Mouse (Mus musculus) kidney, embryonic 16.5 days (tissue): ENCODE measurements around the gene Adk. TPM values are rescaled to one million over a fixed set of nuclear protein-coding genes. Genes with fewer than 3 reads are reported as not detected.

Experiments used
- ATAC-seq: fragments of 200-750 bp; cut with Nextera tagmentation; 2 replicates; pipeline ENCODE4 v1.8.0; 2017; ENCODE audit warnings: moderate TSS enrichment; ENCODE audit not compliant: low FRiP score, low TSS enrichment
- H3K27ac ChIP-seq: fragments of 300-500 bp; sonication (generic); 2 replicates; pipeline ENCODE4 v1.5.1; 2014; ENCODE audit warnings: low read length
- H3K27me3 ChIP-seq: fragments of 300-500 bp; sonication (generic); 2 replicates; pipeline ENCODE4 v1.6.1; 2014; ENCODE audit warnings: low read length, control low read depth, mixed read lengths; ENCODE audit not compliant: insufficient read depth
- H3K36me3 ChIP-seq: fragments of 300-500 bp; sonication (generic); 2 replicates; pipeline ENCODE4 v1.6.1; 2014; ENCODE audit warnings: low read length, control low read depth, mixed read lengths; ENCODE audit not compliant: insufficient read depth
- H3K4me1 ChIP-seq: fragments of 300-500 bp; sonication (generic); 2 replicates; pipeline ENCODE4 v1.6.1; 2014; ENCODE audit warnings: low read length, control low read depth, mixed read lengths; ENCODE audit not compliant: insufficient read depth
- H3K4me2 ChIP-seq: fragments of 300-500 bp; sonication (generic); replicated peaks from 2 replicates; pipeline ENCODE4 v1.6.1; 2014; ENCODE audit warnings: low read depth, low read length
- H3K4me3 ChIP-seq: fragments of 300-500 bp; sonication (generic); 2 replicates; pipeline ENCODE4 v1.5.1; 2014; ENCODE audit warnings: mild to moderate bottlenecking, low read length
- H3K9ac ChIP-seq: fragments of 300-500 bp; sonication (generic); replicated peaks from 2 replicates; pipeline ENCODE4 v1.6.1; 2014; ENCODE audit warnings: low read length
- H3K9me3 ChIP-seq: fragments of 300-500 bp; sonication (generic); 2 replicates; pipeline ENCODE4 v1.6.1; 2016; ENCODE audit warnings: low read length, control low read depth
- WGBS: fragments of 180-500 bp; shearing (Covaris S2); extraction: QIAGEN DNeasy Blood & Tissue Kit; methylation state at CpG from one replicate; pipeline ENCODE4 v1.1.7; 2014; 5-methylcytosine and 5-hydroxymethylcytosine counted together
- polyA plus RNA-seq: library from polyadenylated mRNA; unstranded; fragments of >200 nt; fragmentation: Nextera tagmentation; extraction: Ambion mirVana; gene quantifications from 2 replicates; pipeline ENCODE4 v1.2.1, GENCODE M21; 2015

Gene Adk
- 158 and 167 TPM in 2 replicates for polyA plus RNA-seq

DNA sequence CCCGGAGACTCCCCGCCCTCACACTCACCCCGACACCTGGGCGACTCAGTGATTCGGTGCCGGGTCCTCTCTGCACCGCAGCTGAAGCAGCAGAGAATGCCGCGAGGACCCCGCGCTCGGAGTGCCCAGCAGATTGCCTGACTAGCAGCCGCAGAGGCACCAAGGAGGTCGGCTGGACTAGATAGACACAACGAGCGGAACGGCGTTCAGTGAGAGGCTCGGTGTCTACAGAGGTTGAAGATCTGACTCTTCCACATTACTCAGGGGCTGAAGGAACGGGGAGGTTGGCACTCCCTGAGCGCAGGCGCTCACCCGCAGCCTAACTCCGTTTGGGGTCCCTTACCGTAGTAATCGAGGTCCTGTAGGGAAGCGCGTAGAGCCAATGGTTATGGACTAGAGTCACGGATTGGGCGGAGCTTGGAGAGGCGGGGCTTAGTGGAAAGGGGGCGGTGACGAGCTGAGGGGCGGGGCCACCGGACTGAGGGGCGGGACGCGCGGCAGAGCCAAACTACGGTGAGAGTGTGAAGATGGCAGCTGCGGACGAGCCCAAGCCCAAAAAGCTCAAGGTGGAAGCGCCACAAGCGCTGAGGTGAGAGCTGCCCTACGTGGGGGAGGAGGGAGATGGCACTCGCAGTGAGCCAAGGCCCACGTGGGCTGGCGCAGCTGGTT is at the start of gene Adk, which contains the start of gene Ap3m1:
Gene Adk, plus strand, starts transcription at position 463 of the 669 bp plus-strand sequence.
Gene Ap3m1, minus strand, starts transcription at position 397 of the 669 bp plus-strand sequence.
- Histone ChIP-seq H3K4me3 (peak within 1 kb of the TSS; percentile 62), H3K27me3 (no peaks in the 10 kb centered on the region), H3K36me3 (no peaks in the 10 kb centered on the region), H3K4me2 (peak within 1 kb of the TSS; percentile 86), H3K4me1 (peaks cover 10% of the 10 kb centered on the region), H3K9me3 (peaks cover 3% of the 10 kb centered on the region; the same call in 1 of the 2 replicates), H3K9ac (peak within 1 kb of the TSS; percentile 70), H3K27ac (peak within 1 kb of the TSS; percentile 97)
- peak; percentile 99 for ATAC-seq
- under 1% methylated on average over 48 of the region's 48 CpGs for WGBS

GRCm38 (mm10) chr14:21013800-21014334 is 38.5 kb upstream of the Adk start:
- Histone ChIP-seq H3K9me3 (no peaks in the 10 kb centered on the region), H3K4me2 (no peak overlapping the region), H3K4me3 (no peak overlapping the region), H3K27me3 (no peaks in the 10 kb centered on the region), H3K36me3 (peaks cover 36% of the 10 kb centered on the region), H3K9ac (no peak overlapping the region), H3K27ac (no peak overlapping the region), H3K4me1 (no peaks in the 10 kb centered on the region)
- WGBS, result 80% methylated on average over 5 of the region's 5 CpGs
- no peak for ATAC-seq

- peaks cover 49% of the 10 kb centered on the region for H3K36me3 ChIP-seq
- H3K4me3 ChIP-seq, result no peak overlapping the region
- H3K27ac ChIP-seq, result no peak overlapping the region
- no peak overlapping the region for H3K4me2 ChIP-seq
- H3K4me1 ChIP-seq, result no peaks in the 10 kb centered on the region
- H3K9ac ChIP-seq, result no peak overlapping the region
- no peaks in the 10 kb centered on the region for H3K9me3 ChIP-seq
- no peak for ATAC-seq
- no peaks in the 10 kb centered on the region for H3K27me3 ChIP-seq
- WGBS, result 90% methylated on average over 5 of the region's 5 CpGs
Measured at GRCm38 (mm10) chr14:21017871-21018270, 34.5 kb upstream of the Adk start.

DNA sequence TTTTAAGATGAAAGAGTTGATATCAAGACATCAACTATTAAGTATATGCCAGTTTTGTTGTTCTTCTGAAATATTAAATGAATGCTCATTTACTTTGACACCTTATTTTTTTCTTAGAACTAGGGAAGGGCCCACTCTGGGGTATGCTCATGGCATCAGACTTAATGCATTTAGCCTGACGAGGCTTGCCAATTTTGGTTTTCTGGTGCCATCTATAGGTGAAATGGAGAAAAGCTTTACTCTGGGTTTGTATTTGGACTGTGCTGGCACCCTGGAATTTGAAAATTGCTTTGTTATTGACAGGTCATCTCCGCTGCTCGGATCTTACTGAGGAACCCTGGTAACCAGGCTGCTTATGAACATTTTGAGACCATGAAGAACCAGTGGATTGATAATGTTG is 33.4 kb upstream of the Adk start:
- Histone ChIP-seq H3K9ac (no peak overlapping the region), H3K27me3 (no peaks in the 10 kb centered on the region), H3K4me3 (no peak overlapping the region), H3K9me3 (no peaks in the 10 kb centered on the region), H3K4me1 (no peaks in the 10 kb centered on the region), H3K4me2 (no peak overlapping the region), H3K27ac (no peak overlapping the region), H3K36me3 (peaks cover 49% of the 10 kb centered on the region)
- 49% methylated on average over 3 of the region's 3 CpGs for WGBS
- peak; percentile 65; the same call in 1 of the 2 replicates for ATAC-seq

GRCm38 (mm10) chr14:21020435-21020834 is 31.9 kb upstream of the Adk start:
- WGBS, result 94% methylated on average over 8 of the region's 8 CpGs
- H3K27ac ChIP-seq, result no peak overlapping the region
- H3K27me3 ChIP-seq, result no peaks in the 10 kb centered on the region
- no peak overlapping the region for H3K4me2 ChIP-seq
- ATAC-seq, result no peak
- H3K9me3 ChIP-seq, result no peaks in the 10 kb centered on the region
- no peak overlapping the region for H3K4me3 ChIP-seq
- H3K36me3 ChIP-seq, result peaks cover 57% of the 10 kb centered on the region
- no peaks in the 10 kb centered on the region for H3K4me1 ChIP-seq
- H3K9ac ChIP-seq, result no peak overlapping the region

DNA sequence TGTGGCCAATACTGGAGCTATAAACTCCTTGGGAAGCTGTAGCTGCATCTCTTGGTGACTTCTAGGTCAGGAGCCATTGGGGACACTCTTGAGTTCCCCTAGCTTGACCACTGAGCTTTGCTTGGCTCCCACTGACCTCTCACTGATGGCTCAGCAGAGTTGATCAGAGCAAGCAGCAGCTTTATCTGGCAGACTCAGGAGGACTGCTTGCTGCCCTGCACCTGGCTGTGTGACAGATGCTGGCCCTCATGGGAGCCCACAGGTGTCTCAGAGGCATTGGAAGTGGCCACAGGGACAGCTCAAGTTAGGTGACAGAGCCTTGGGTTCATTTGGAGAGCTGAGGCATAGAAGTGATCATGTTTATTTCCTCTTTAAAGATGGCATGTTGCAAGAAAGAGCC is 24.8 kb upstream of the Adk start:
- H3K4me1 ChIP-seq, result peaks cover 14% of the 10 kb centered on the region
- H3K27ac ChIP-seq, result no peak overlapping the region
- no peaks in the 10 kb centered on the region for H3K9me3 ChIP-seq
- H3K27me3 ChIP-seq, result no peaks in the 10 kb centered on the region
- no peak overlapping the region for H3K9ac ChIP-seq
- H3K36me3 ChIP-seq, result peaks cover 57% of the 10 kb centered on the region
- no peak overlapping the region for H3K4me2 ChIP-seq
- ATAC-seq, result no peak
- H3K4me3 ChIP-seq, result no peak overlapping the region

- H3K4me1 ChIP-seq, result peaks cover 14% of the 10 kb centered on the region
- 90% methylated on average over 11 of the region's 11 CpGs for WGBS
- no peak overlapping the region for H3K27ac ChIP-seq
- H3K9ac ChIP-seq, result no peak overlapping the region
- H3K4me3 ChIP-seq, result no peak overlapping the region
- no peaks in the 10 kb centered on the region for H3K9me3 ChIP-seq
- no peak overlapping the region for H3K4me2 ChIP-seq
- peaks cover 52% of the 10 kb centered on the region for H3K36me3 ChIP-seq
- no peaks in the 10 kb centered on the region for H3K27me3 ChIP-seq
- no peak for ATAC-seq
Measured at GRCm38 (mm10) chr14:21029025-21029659, 23.2 kb upstream of the Adk start.

DNA sequence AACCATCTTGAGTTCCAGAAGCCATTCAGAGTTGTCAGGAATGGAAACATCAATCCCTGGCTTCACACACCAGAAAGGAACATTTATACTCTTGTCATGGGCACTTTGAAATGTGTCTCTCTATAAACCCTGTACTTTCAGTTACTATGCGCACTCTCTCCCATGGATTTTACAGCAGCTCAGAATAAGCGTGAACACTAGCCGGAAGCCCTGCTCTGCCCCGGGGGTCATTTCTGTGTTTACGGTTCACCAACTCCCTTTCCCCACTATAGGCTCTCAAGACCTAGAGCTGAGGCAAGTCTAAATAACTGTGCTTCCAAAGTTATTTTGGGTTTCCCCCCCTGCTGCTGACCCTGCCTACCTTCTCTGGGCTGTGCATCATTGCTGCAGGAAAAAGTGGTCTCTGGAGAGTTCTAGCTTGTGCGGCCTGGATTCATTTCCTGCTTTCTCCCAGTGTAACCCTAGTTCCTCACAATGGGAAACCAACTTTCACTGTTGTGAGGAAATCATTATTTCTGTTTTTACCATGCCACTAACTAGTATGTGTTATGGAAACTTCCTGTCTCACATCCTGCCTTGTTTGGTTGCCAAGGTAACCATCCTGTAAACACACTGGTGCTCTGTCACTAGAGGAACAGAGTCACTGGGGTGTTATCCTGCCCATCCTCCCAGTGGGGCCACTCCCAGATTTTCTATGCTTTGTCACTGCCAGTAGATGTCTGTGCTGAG is 20.4 kb upstream of the Adk start:
- Histone ChIP-seq H3K36me3 (peaks cover 38% of the 10 kb centered on the region), H3K27me3 (no peaks in the 10 kb centered on the region), H3K27ac (peak overlapping the region; percentile 80), H3K4me1 (peaks cover 14% of the 10 kb centered on the region), H3K9me3 (no peaks in the 10 kb centered on the region), H3K4me2 (no peak overlapping the region), H3K9ac (no peak overlapping the region), H3K4me3 (no peak overlapping the region)
- ATAC-seq, result peak; percentile 79
- 33% methylated on average over 6 of the region's 6 CpGs for WGBS

DNA sequence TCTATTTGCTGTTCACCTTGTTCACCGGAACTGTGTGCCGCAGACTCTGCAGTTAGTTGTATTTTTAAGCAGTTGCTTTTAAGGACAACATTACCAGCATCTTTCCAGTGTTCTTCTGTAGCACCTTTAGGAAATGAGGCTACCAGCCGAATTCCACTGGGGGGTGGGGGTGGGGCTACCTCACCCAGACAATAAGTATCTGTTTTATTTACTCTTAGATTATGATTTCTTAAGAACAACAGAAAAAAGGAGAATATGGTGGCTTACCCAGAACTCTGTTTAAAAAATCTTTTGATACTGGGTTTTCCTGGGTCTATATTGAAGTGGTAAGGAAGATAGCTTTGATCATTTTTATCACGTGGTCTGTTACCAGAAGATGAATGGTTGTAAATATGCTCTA is 18.1 kb upstream of the Adk start:
- H3K4me2 ChIP-seq, result no peak overlapping the region
- H3K4me3 ChIP-seq, result no peak overlapping the region
- 94% methylated on average over 4 of the region's 4 CpGs for WGBS
- H3K4me1 ChIP-seq, result peaks cover 14% of the 10 kb centered on the region
- H3K9ac ChIP-seq, result no peak overlapping the region
- H3K27ac ChIP-seq, result no peak overlapping the region
- H3K27me3 ChIP-seq, result no peaks in the 10 kb centered on the region
- H3K36me3 ChIP-seq, result peaks cover 39% of the 10 kb centered on the region
- no peaks in the 10 kb centered on the region for H3K9me3 ChIP-seq
- no peak for ATAC-seq
